Mouse (Mus musculus) CH12.LX (cell line): Measurements from ENCODE around the gene Ttc7b. TPM values are rescaled to one million over a fixed set of nuclear protein-coding genes. Genes with fewer than 3 reads are reported as not detected.

Source experiments
- polyA plus RNA-seq: library from polyadenylated mRNA; unstranded; fragments of >175 nt; gene quantifications from 2 replicates; pipeline ENCODE4 v1.2.1, GENCODE M21; 2012; ENCODE audit warnings: low read depth; ENCODE audit not compliant: insufficient read length
- total RNA-seq, 2 experiments: library from RNA; depleted of rRNA; stranded (reverse); fragments of 300-350 nt in 1 of 2; fragments of >200 nt in 1 of 2; gene quantifications; 2 replicates each; pipeline ENCODE4 v1.2.3; 2012 to 2014

Ttc7b gene
- total and polyA plus RNA-seq, 3 experiments = 7.8 to 18.3 (median 12.7) TPM

Other genes starting within 250 kb of the Ttc7b start
- gene Rps6ka5, start 206.2 kb upstream of the Ttc7b start, total RNA-seq (2012; rRNA removed) = 2.9 and 3.2 TPM in 2 replicates
- gene Rps6ka5, start 206.2 kb upstream of the Ttc7b start, total RNA-seq (2014; rRNA removed) = 4.8 and 6.1 TPM in 2 replicates
- 6.1 and 6.2 TPM in 2 replicates for gene Rps6ka5, start 206.2 kb upstream of the Ttc7b start, polyA plus RNA-seq